Mouse (Mus musculus) heart, adult 2 months (tissue): ENCODE data around the gene Adamts18.

Source experiments
- CTCF ChIP-seq: fragments of 200-600 bp; IDR thresholded peaks from 2 replicates; pipeline ENCODE4 v1.8.1; 2022; ENCODE audit warnings: antibody characterized with exemption, mild to moderate bottlenecking, moderate library complexity
- EP300 ChIP-seq: fragments of 200-500 bp; IDR thresholded peaks from 2 replicates; pipeline ENCODE4 v1.6.1; 2011; ENCODE audit warnings: low read depth, low read length, control low read depth; ENCODE audit not compliant: insufficient read depth
- POLR2A ChIP-seq: fragments of 200-500 bp; IDR thresholded peaks from 2 replicates; pipeline ENCODE4 v1.6.1; 2011; ENCODE audit warnings: mild to moderate bottlenecking, low read depth, low read length, control low read depth; ENCODE audit not compliant: insufficient read depth

DNA sequence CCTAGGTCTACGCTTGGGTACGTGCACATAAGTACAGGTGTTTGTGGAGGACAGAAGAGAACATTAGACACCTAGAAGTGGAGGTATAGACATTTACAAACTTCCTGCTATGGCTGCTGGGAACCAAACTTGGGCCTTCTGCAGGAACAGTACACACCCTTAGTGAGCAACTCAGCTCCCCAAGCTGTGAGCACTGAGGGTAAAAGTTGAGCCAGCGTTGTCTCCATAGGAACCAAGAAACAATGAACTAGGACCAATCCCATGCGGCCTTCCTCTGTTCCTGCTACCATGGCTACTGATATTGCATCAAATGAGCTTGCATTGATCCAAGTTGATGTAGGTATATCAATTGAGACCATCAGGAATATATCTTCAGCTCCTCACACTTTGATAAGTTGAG lies 183.5 kb downstream of the Adamts18 start:
- TF ChIP-seq CTCF (no peak), EP300 (no peak), POLR2A (no peak)
